Mouse (Mus musculus): ENCODE data around the gene Nuak2. TPM values are rescaled to one million over a fixed set of nuclear protein-coding genes. Genes with fewer than 3 reads are reported as not detected.
"Not testable (repeated sequence)": the region's sequence is repeated elsewhere in the genome, so short reads cannot be mapped to it uniquely, and the experiment has no call there.

Gene Nuak2
- total RNA-seq, 2 experiments from 2014 or later: 2.0 to 2.2 TPM

- DNase-seq: no peak
These were observed 12.6 kb downstream of the Nuak2 start for GRCm38 (mm10) chr1:132328565-132328964.

GRCm38 (mm10) chr1:132329656-132330055 lies 13.7 kb downstream of the Nuak2 start:
- no peak for DNase-seq

GRCm38 (mm10) chr1:132330397-132330796 lies 14.5 kb downstream of the Nuak2 start:
- DNase-seq: no peak

- no peak for DNase-seq
These were observed 15.4 kb downstream of the Nuak2 start for GRCm38 (mm10) chr1:132331283-132331682.

GRCm38 (mm10) chr1:132333201-132333600 lies 17.3 kb downstream of the Nuak2 start:
- no peak for DNase-seq

- DNase-seq: peak; percentile 52
These were observed 17.8 kb downstream of the Nuak2 start for GRCm38 (mm10) chr1:132333675-132334141.

- DNase-seq: no peak
These were observed 18.4 kb downstream of the Nuak2 start for GRCm38 (mm10) chr1:132334178-132334801.

GRCm38 (mm10) chr1:132335378-132335965 lies 19.5 kb downstream of the Nuak2 start:
- no peak for DNase-seq

- DNase-seq: no peak
These were observed 21.0 kb downstream of the Nuak2 start for GRCm38 (mm10) chr1:132336921-132337320.

- no peak for DNase-seq
These were observed 22.2 kb downstream of the Nuak2 start for GRCm38 (mm10) chr1:132338027-132338660.

GRCm38 (mm10) chr1:132341731-132342501 lies 26.0 kb downstream of the Nuak2 start:
- no peak for DNase-seq

- DNase-seq: no peak
These were observed 26.6 kb downstream of the Nuak2 start for GRCm38 (mm10) chr1:132342518-132342917.

GRCm38 (mm10) chr1:132343191-132343590 lies 27.3 kb downstream of the Nuak2 start:
- no peak for DNase-seq

GRCm38 (mm10) chr1:132343656-132344055 lies 27.7 kb downstream of the Nuak2 start:
- DNase-seq: no peak

GRCm38 (mm10) chr1:132345514-132345913 lies 29.6 kb downstream of the Nuak2 start:
- DNase-seq: no peak

- DNase-seq: no peak
These were observed 30.4 kb downstream of the Nuak2 start for GRCm38 (mm10) chr1:132346134-132346851.

GRCm38 (mm10) chr1:132346951-132347350 lies 31.0 kb downstream of the Nuak2 start:
- DNase-seq: no peak

GRCm38 (mm10) chr1:132348401-132348800 lies 32.5 kb downstream of the Nuak2 start:
- DNase-seq: no peak

GRCm38 (mm10) chr1:132349049-132349448 lies 33.1 kb downstream of the Nuak2 start:
- DNase-seq: not testable (repeated sequence)

- DNase-seq: not testable (repeated sequence)
These were observed 33.7 kb downstream of the Nuak2 start for GRCm38 (mm10) chr1:132349601-132350000.

GRCm38 (mm10) chr1:132351058-132351457 lies 35.1 kb downstream of the Nuak2 start:
- DNase-seq: no peak

- DNase-seq: no peak
These were observed 37.5 kb downstream of the Nuak2 start for GRCm38 (mm10) chr1:132353389-132353788.
